9 mouse cellular contexts compared by ENCODE assay signal in the genomic region with DNA sequence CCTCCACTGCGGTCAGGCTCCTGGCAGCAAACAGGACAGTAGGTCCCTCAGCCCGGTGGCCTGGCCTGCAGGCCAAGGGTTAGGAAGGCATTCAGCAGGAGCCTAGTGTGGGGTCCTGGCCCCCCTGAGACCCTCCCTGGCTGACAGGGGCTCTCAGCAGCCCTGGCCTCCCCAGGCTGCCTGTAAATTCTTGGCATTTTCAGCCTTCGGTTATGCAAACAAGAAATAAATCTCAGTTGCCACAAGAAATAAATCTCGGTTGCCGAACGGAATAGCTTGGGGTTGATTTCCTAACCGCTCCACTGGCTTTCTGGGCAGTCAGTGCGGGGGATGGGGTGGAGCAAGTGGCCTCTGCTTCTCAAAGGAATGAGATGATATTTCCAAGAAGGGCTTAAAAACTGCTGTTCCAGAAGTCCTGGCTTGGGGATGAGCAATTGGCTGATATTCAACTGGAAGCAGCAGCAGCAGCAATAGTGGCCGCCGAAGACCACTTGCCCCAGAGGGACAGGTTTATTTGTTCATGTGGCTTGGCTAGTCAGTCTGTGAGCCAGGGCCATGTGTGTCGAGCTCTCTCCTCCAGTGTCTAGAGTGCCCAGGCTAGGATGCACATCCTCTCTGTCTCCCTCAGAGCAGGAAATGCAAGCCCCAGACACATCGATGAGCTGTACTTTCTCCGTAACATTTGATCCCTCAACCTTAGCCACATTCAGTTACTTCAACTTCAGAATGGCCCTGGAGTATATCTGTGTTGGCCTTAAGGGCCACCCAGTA. TPM values are rescaled to one million over a fixed set of nuclear protein-coding genes. Genes with fewer than 3 reads are reported as not detected.
A peak's percentile ranks its signal among the peaks of the same experiment; 100 is the strongest.
DNase-seq lines count a peak whose midpoint lies in the region; ATAC-seq and TF ChIP-seq lines count a peak whose summit lies in the region.
"Had no signal": no experiment of that assay in that cellular context is flagged by ENCODE, and none has a peak within 500 bp of the region (broad histone marks: within the 10 kb centered on the region; RNA-seq: fewer than 3 reads in every experiment).

No protein-coding gene starts in this region.

- H3K4me2 ChIP-seq in hindbrain, embryonic 12.5 days (replicated peaks): no peak overlapping the region
- H3K4me2 ChIP-seq in hindbrain, postnatal 0 days (ENCODE audit: low read depth, low read length): no peak overlapping the region

- H3K4me1 ChIP-seq in hindbrain, embryonic 10.5 days (replicated peaks): peaks cover 36% of the 10 kb centered on the region
- H3K4me1 ChIP-seq in hindbrain, embryonic 12.5 days: peaks cover 13% of the 10 kb centered on the region
- H3K4me1 ChIP-seq in hindbrain, postnatal 0 days (ENCODE audit: insufficient read depth, low read length): no peaks in the 10 kb centered on the region; the same call in 1 of the 2 replicates

- ATAC-seq in hindbrain, embryonic 12.5 days (ENCODE audit: low FRiP score): no peak
- ATAC-seq in hindbrain, postnatal 0 days: no peak

- WGBS in hindbrain, embryonic 10.5 days: 68% methylated on average over 13 of the region's 13 CpGs
- 62% methylated on average over 13 of the region's 13 CpGs for WGBS in hindbrain, embryonic 12.5 days
- WGBS in hindbrain, postnatal 0 days: 58% methylated on average over 13 of the region's 13 CpGs

- no peak for TF ChIP-seq CTCF in hindbrain, postnatal 0 days (IDR thresholded peaks at IDR 0.05; ENCODE audit: low read depth)

- no peak overlapping the region for H3K4me3 ChIP-seq in hindbrain, embryonic 10.5 days
- no peak overlapping the region for H3K4me3 ChIP-seq in hindbrain, embryonic 12.5 days
- no peak overlapping the region for H3K4me3 ChIP-seq in hindbrain, postnatal 0 days (ENCODE audit: low read length)

- DNase-seq in hindbrain, embryonic 10.5 days (ENCODE audit: low spot score): no peak
- peak; percentile 32 for DNase-seq in embryo, embryonic 11.5 days (ENCODE audit: low read depth, low spot score)
- DNase-seq in hindbrain, postnatal 0 days (ENCODE audit: low spot score): peak; percentile 25
- peak; percentile 51 for DNase-seq in lung, postnatal 14 days
- no peak for DNase-seq in right cerebral cortex, postnatal 25 days
- no peak for DNase-seq in frontal cortex, postnatal 25 days (ENCODE audit: low spot score in 2 of 2)
- no peak for DNase-seq in natural killer cell, adult 2 months (ENCODE audit: low spot score in 2 of 2)
- DNase-seq: cerebellum, postnatal 14 days had no signal

- no peak overlapping the region for H3K9ac ChIP-seq in hindbrain, embryonic 12.5 days
- H3K9ac ChIP-seq in hindbrain, postnatal 0 days (replicated peaks; ENCODE audit: low read length): no peak overlapping the region

- H3K27me3 ChIP-seq in hindbrain, embryonic 10.5 days (ENCODE audit: insufficient read depth, poor library complexity, severe bottlenecking): peaks cover 6% of the 10 kb centered on the region; the same call in 1 of the 2 replicates
- no peaks in the 10 kb centered on the region for H3K27me3 ChIP-seq in hindbrain, embryonic 12.5 days
- H3K27me3 ChIP-seq in hindbrain, postnatal 0 days (ENCODE audit: insufficient read depth, low read length): no peaks in the 10 kb centered on the region

- H3K27ac ChIP-seq in hindbrain, embryonic 10.5 days: peak overlapping the region; percentile 69; the same call in 1 of the 2 replicates
- H3K27ac ChIP-seq in hindbrain, embryonic 12.5 days: no peak overlapping the region
- no peak overlapping the region for H3K27ac ChIP-seq in hindbrain, postnatal 0 days

- H3K36me3 ChIP-seq in hindbrain, embryonic 10.5 days: no peaks in the 10 kb centered on the region
- H3K36me3 ChIP-seq in hindbrain, embryonic 12.5 days: no peaks in the 10 kb centered on the region
- no peaks in the 10 kb centered on the region for H3K36me3 ChIP-seq in hindbrain, postnatal 0 days (ENCODE audit: insufficient read depth, low read length)

- H3K9me3 ChIP-seq in hindbrain, embryonic 10.5 days: no peaks in the 10 kb centered on the region
- H3K9me3 ChIP-seq in hindbrain, embryonic 12.5 days (replicated peaks): no peaks in the 10 kb centered on the region
- H3K9me3 ChIP-seq in hindbrain, postnatal 0 days (ENCODE audit: low read length): no peaks in the 10 kb centered on the region

RNA-seq across cellular contexts. Expression of gene Angpt4, which starts 5.2 kb away (rescaled TPM):
- 0.22 and 0.31 TPM in 2 replicates for polyA plus RNA-seq in hindbrain, embryonic 10.5 days (2016; fragmentation: Nextera tagmentation; extraction: Ambion mirVana)
- 0.14 and 0.20 TPM in 2 replicates for polyA plus RNA-seq in hindbrain, embryonic 12.5 days (2016; fragmentation: Nextera tagmentation; extraction: Ambion mirVana)
- total RNA-seq in hindbrain, postnatal 0 days (2014; rRNA removed): 0.10 and 0.14 TPM in 2 replicates
- polyA plus RNA-seq in hindbrain, postnatal 0 days (2015; fragmentation: Nextera tagmentation; extraction: Ambion mirVana): 0.28 and 0.29 TPM in 2 replicates

Comparison
In these comparisons a context has a peak if more than half of its experiments do, and no peak if none do; other contexts are left out.
1. DNase-seq: peak in embryo, embryonic 11.5 days (single experiment), hindbrain, postnatal 0 days (single experiment) and lung, postnatal 14 days (single experiment); none in hindbrain, embryonic 10.5 days (single experiment), right cerebral cortex, postnatal 25 days (single experiment), frontal cortex, postnatal 25 days (0 of 2) and natural killer cell, adult 2 months (0 of 2).